Mouse (Mus musculus) hindbrain, embryonic 12.5 days (tissue): ENCODE data around the gene Zfp213. TPM values are rescaled to one million over a fixed set of nuclear protein-coding genes. Genes with fewer than 3 reads are reported as not detected.
A peak's percentile ranks its signal among the peaks of the same experiment; 100 is the strongest.
"Not testable (repeated sequence)": the region's sequence is repeated elsewhere in the genome, so short reads cannot be mapped to it uniquely, and the experiment has no call there.

ENCODE experiments used
- ATAC-seq: fragments of 200-750 bp; cut with Nextera tagmentation; 2 replicates; pipeline ENCODE4 v1.8.0; 2017; ENCODE audit warnings: moderate TSS enrichment; ENCODE audit not compliant: low FRiP score
- H3K27ac ChIP-seq: fragments of 300-500 bp; sonication (generic); 2 replicates; pipeline ENCODE4 v1.5.1; 2016; ENCODE audit warnings: mild to moderate bottlenecking
- H3K27me3 ChIP-seq: fragments of 300-500 bp; sonication (generic); 2 replicates; pipeline ENCODE4 v1.6.1; 2016; ENCODE audit warnings: mild to moderate bottlenecking
- H3K36me3 ChIP-seq: fragments of 300-500 bp; sonication (generic); 2 replicates; pipeline ENCODE4 v1.6.1; 2016; ENCODE audit warnings: mild to moderate bottlenecking
- H3K4me1 ChIP-seq: fragments of 300-500 bp; sonication (generic); 2 replicates; pipeline ENCODE4 v1.6.1; 2016
- H3K4me2 ChIP-seq: fragments of 300-500 bp; sonication (generic); replicated peaks from 2 replicates; pipeline ENCODE4 v1.6.1; 2016; ENCODE audit warnings: mild to moderate bottlenecking
- H3K4me3 ChIP-seq: fragments of 300-500 bp; sonication (generic); 2 replicates; pipeline ENCODE4 v1.5.1; 2016; ENCODE audit warnings: mild to moderate bottlenecking
- H3K9ac ChIP-seq: fragments of 300-500 bp; sonication (generic); 2 replicates; pipeline ENCODE4 v1.6.1; 2016; ENCODE audit warnings: mild to moderate bottlenecking, moderate library complexity
- H3K9me3 ChIP-seq: fragments of 300-500 bp; sonication (generic); replicated peaks from 2 replicates; pipeline ENCODE4 v1.6.1; 2016; ENCODE audit warnings: mild to moderate bottlenecking
- WGBS: fragments of 180-500 bp; shearing (Covaris S2); methylation state at CpG from one replicate; pipeline ENCODE4 v1.1.7; 2016; 5-methylcytosine and 5-hydroxymethylcytosine counted together
- polyA plus RNA-seq: library from polyadenylated mRNA; unstranded; fragments of >200 nt; fragmentation: Nextera tagmentation; extraction: Ambion mirVana; gene quantifications from 2 replicates; pipeline ENCODE4 v1.2.1, GENCODE M21; 2016

Gene Zfp213
- polyA plus RNA-seq, 1 experiment from 2014 or later, result 21.3 TPM

- no peak for ATAC-seq
- Histone ChIP-seq H3K36me3 (no peaks in the 10 kb centered on the region), H3K4me2 (peak overlapping the region; percentile 39), H3K4me1 (0 out of 2 replicates have a peak, but pooled peaks cover 5% of the 10 kb centered on the region), H3K9me3 (no peaks in the 10 kb centered on the region), H3K27ac (no peak overlapping the region; the same call in 1 of the 2 replicates), H3K9ac (no peak overlapping the region), H3K27me3 (peaks cover 46% of the 10 kb centered on the region), H3K4me3 (0 out of 2 replicates have a peak overlapping the region, but pooled peaks have one; percentile 3)
- 14% methylated on average over 12 of the region's 12 CpGs for WGBS
Observed at GRCm38 (mm10) chr17:23542004-23542720, 21.9 kb downstream of the Zfp213 start.

DNA sequence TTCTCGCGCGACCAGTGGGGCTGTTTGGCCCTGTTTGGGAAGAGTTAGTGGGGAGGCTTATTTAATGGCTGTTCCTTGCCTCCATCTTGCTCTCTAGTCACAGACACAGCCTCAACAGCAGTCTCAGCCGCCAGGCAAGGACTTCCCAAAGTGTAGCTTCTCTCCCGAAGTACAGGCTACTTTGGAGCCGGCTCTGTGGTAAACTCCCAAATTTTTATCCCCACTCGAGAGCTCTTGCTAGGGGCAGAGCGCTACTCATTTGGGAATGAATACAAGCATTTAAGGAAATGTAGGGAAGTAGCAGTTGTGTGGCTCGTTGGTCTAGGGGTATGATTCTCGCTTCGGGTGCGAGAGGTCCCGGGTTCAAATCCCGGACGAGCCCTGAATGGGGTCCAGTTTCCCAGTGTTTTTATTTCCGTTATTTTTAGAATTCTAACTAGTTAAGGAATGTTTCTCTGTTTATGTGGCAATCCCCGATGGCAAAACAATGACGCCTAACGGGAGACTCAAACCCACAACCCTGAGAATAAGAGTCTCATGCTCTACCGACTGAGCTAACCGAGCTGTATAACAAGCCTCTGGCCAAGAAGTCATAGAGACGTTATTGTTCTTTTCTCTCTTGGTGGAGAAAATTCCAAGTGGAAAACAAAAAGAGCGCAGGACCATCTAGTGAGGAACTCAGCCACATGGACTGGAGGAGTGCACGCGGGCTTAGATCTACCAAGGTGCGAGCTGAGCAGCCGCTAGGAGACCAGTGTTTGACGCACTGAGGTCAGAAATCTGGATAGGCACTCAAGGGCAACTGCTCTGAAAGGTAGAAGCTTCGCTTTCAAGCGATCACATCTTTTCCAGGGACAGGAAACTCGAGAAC, 23.2 kb downstream of the Zfp213 start:
- Histone ChIP-seq H3K9me3 (no peaks in the 10 kb centered on the region), H3K4me2 (peak overlapping the region; percentile 15; the same call in 1 of the 2 replicates), H3K27ac (no peak overlapping the region), H3K27me3 (peaks cover 51% of the 10 kb centered on the region), H3K4me3 (peak overlapping the region; percentile 8; the same call in 1 of the 2 replicates), H3K36me3 (no peaks in the 10 kb centered on the region), H3K4me1 (0 out of 2 replicates have a peak, but pooled peaks cover 5% of the 10 kb centered on the region), H3K9ac (no peak overlapping the region)
- no peak for ATAC-seq
- 9% methylated on average over 31 of the region's 31 CpGs for WGBS

- Histone ChIP-seq H3K4me2 (0 out of 2 replicates have a peak overlapping the region, but pooled peaks have one; percentile 13), H3K4me1 (0 out of 2 replicates have a peak, but pooled peaks cover 5% of the 10 kb centered on the region), H3K9ac (no peak overlapping the region), H3K36me3 (no peaks in the 10 kb centered on the region), H3K9me3 (no peaks in the 10 kb centered on the region), H3K27ac (no peak overlapping the region), H3K27me3 (peaks cover 51% of the 10 kb centered on the region), H3K4me3 (no peak overlapping the region; the same call in 1 of the 2 replicates)
- 44% methylated on average over 3 of the region's 3 CpGs for WGBS
- 0 out of 2 replicates have a peak, but pooled peaks have one; percentile 3 for ATAC-seq
Observed at GRCm38 (mm10) chr17:23540106-23540505, 23.9 kb downstream of the Zfp213 start.

DNA sequence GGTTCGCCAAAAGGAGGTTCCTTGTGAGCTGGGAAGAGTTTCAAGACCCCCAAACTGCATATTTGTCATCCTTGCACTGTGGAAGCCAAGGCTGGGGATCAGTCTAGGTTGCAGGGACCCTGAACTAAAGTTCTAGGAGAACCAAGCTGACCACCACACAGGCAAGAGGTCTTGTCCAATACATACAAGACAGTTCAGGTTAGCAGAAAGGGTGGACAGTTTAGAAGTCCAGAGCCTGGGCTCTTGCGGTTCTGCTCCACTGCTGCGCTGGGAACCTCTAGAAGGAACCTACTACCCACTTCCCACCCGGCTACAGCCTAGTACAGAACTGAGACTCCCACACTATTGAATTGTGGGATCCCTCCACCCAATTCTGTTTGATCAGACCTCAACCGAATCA, 24.4 kb downstream of the Zfp213 start:
- Histone ChIP-seq H3K27ac (no peak overlapping the region), H3K27me3 (peaks cover 56% of the 10 kb centered on the region), H3K4me3 (no peak overlapping the region), H3K9ac (no peak overlapping the region), H3K4me2 (no peak overlapping the region), H3K4me1 (0 out of 2 replicates have a peak, but pooled peaks cover 5% of the 10 kb centered on the region), H3K36me3 (no peaks in the 10 kb centered on the region), H3K9me3 (no peaks in the 10 kb centered on the region)
- WGBS, result 92% methylated on average over 5 of the region's 5 CpGs
- ATAC-seq, result no peak

DNA sequence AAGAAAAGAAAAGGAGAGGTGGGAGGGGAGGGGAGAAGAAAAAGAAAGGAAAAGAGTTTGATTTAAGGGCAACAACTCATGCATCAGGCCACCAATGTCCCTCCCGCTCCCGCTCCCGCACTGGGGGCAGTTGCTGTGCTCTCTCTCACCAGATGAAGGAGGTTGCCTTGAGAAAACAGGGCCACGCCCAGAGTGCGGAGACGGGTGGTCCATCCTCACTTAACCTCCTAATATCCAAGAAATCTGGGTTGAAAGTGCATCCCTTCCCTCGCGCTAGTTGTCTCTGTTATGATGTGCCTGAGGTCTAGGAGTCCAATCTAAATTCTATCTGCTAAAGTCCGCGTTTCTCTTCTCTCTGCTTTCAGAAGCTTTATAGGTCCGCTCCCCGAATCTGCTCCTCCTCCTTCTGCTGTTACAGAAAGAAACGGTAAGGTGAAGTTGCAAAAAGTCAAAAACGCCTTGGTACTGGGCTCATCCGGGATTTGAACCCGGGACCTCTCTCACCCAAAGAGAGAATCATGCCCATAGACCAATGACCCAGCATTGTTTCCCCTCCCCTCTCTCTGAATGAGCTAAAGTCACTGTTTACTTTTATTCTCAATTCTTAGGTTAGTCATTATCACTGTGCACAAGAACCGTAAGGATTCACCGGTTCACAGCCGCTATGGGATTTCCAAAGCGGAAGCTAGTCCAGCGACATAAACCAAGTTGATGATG, 25.6 kb downstream of the Zfp213 start:
- ATAC-seq, result no peak
- Histone ChIP-seq H3K4me1 (0 out of 2 replicates have a peak, but pooled peaks cover 5% of the 10 kb centered on the region), H3K36me3 (no peaks in the 10 kb centered on the region), H3K4me3 (peak overlapping the region; percentile 26), H3K9me3 (no peaks in the 10 kb centered on the region), H3K4me2 (peak overlapping the region; percentile 49), H3K9ac (no peak overlapping the region), H3K27me3 (peaks cover 64% of the 10 kb centered on the region), H3K27ac (no peak overlapping the region)
- WGBS, result 11% methylated on average over 21 of the region's 21 CpGs

DNA sequence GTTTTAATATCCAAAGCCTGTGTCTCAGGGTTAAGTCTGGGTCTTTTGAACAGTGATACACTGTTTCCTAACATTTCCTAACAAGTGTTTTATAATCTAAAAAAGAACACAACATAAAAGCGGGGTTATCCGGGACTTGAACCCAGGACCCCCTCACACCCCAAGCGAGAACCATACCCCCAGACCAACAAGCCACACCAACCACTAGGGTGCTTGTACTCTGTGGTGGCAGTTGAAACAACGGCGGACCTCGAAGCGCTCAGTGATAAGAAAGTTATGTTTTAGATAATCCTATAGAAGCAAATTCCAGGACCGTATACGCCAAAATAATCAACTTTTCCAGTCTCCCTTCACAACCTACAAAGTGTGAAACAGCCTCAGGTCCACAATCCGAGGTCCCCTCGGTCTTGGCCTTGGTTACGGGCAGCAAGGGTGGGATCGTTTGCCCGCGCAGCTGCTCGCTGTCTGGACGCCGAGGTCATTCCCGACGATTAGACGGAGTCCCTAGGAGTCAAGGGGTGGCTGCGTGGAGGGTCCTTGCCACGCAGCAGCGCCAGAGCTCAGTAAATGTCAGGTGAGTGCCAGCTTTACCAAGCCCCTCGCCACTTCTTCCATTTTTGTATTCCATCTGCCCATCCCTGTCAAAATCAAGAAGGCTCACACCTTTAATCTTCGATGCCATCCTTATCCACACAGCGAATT, 26.3 kb downstream of the Zfp213 start:
- peak overlapping the region; percentile 49 for H3K4me2 ChIP-seq
- peak overlapping the region; percentile 26 for H3K4me3 ChIP-seq
- no peak for ATAC-seq
- 0 out of 2 replicates have a peak, but pooled peaks cover 5% of the 10 kb centered on the region for H3K4me1 ChIP-seq
- no peaks in the 10 kb centered on the region for H3K9me3 ChIP-seq
- no peak overlapping the region for H3K27ac ChIP-seq
- no peak overlapping the region for H3K9ac ChIP-seq
- H3K36me3 ChIP-seq, result no peaks in the 10 kb centered on the region
- 4% methylated on average over 27 of the region's 27 CpGs for WGBS
- H3K27me3 ChIP-seq, result peaks cover 64% of the 10 kb centered on the region

DNA sequence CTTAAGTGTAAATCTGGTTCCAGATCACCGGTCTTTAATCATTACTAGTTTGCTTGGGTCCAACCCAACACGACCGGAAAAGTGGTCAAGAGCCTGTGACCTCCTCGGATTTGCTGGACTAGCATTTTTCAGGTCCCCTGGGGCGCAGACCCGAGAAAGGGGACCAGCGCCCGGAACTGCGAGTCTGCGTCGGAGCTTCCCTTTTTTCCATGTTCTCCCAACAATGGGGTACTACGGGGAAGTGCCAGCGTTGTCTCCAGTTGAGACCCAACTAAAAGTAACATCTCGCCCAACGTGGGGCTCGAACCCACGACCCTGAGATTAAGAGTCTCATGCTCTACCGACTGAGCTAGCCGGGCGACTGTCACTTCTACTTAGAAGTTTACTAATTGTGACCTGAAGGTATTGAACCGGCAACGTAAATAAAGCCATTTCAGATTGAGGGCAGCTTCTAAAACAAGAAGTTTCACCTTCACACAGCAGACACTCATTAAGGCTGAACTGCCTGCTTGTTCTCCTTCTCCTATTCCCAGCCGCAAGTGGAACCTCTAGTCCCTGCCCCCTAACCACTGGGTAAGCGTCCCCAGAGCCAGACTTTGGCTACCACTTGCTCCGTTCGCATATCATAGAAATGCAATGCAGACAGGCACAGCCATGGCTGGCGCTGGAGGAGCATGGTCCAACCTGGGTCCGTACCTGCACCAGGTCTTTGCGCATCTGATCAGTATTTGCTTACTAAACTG, 28.8 kb downstream of the Zfp213 start:
- not testable (repeated sequence) for H3K9me3 ChIP-seq, H3K27ac ChIP-seq, H3K4me1 ChIP-seq, H3K4me3 ChIP-seq, ATAC-seq, H3K36me3 ChIP-seq, H3K4me2 ChIP-seq, H3K9ac ChIP-seq
- peaks cover 47% of the 10 kb centered on the region for H3K27me3 ChIP-seq
- 3% methylated on average over 17 of the region's 29 CpGs for WGBS

GRCm38 (mm10) chr17:23533591-23534490, 30.2 kb downstream of the Zfp213 start:
- H3K9ac ChIP-seq, H3K4me2 ChIP-seq, ATAC-seq, H3K9me3 ChIP-seq, H3K4me1 ChIP-seq, H3K27ac ChIP-seq, H3K36me3 ChIP-seq, H3K4me3 ChIP-seq: not testable (repeated sequence)
- WGBS, result 6% methylated on average over 11 of the region's 23 CpGs
- H3K27me3 ChIP-seq, result peaks cover 34% of the 10 kb centered on the region

DNA sequence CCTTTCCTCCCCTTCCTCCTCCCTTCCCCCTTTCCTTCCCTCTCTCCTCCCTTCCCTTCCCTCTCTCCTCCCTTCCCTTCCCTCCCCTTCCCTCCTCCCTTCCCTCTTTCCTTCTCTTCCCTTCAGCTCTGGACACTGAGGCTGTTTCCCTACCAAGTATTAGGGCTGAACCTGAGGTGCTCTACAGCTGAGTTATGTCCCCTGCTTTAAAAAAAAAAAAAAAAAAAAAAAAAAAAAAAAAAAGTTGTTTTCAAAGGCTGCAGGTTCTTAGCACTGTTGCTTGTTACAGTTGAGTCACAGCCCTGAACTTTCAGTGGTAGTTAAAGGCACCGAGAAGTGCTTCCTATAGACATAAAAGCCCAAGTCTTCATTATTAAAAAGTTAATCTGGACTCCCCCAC, 32.6 kb downstream of the Zfp213 start:
- WGBS, result 19% methylated on average over 1 of the region's 1 CpGs
- H3K36me3 ChIP-seq, H3K4me3 ChIP-seq, ATAC-seq, H3K9me3 ChIP-seq, H3K4me2 ChIP-seq, H3K9ac ChIP-seq, H3K4me1 ChIP-seq, H3K27ac ChIP-seq: not testable (repeated sequence)
- H3K27me3 ChIP-seq, result peaks cover 13% of the 10 kb centered on the region

GRCm38 (mm10) chr17:23522941-23523732, 40.9 kb downstream of the Zfp213 start:
- not testable (repeated sequence) for ATAC-seq, H3K4me1 ChIP-seq, H3K36me3 ChIP-seq, H3K9ac ChIP-seq, H3K4me2 ChIP-seq, H3K27me3 ChIP-seq, H3K27ac ChIP-seq, H3K9me3 ChIP-seq, H3K4me3 ChIP-seq
- WGBS, result 73% methylated on average over 30 of the region's 30 CpGs
